Mouse (Mus musculus) hindlimb bud, embryonic 11.5 days (tissue): ENCODE results near the gene Rapgefl1.

Experiments
- DNase-seq: peaks from one replicate; pipeline ENCODE4 v3.0.0-alpha.2; 2012; ENCODE audit warnings: low read depth, low spot score; ENCODE audit errors: extremely low spot score

Gene Rapgefl1

DNA sequence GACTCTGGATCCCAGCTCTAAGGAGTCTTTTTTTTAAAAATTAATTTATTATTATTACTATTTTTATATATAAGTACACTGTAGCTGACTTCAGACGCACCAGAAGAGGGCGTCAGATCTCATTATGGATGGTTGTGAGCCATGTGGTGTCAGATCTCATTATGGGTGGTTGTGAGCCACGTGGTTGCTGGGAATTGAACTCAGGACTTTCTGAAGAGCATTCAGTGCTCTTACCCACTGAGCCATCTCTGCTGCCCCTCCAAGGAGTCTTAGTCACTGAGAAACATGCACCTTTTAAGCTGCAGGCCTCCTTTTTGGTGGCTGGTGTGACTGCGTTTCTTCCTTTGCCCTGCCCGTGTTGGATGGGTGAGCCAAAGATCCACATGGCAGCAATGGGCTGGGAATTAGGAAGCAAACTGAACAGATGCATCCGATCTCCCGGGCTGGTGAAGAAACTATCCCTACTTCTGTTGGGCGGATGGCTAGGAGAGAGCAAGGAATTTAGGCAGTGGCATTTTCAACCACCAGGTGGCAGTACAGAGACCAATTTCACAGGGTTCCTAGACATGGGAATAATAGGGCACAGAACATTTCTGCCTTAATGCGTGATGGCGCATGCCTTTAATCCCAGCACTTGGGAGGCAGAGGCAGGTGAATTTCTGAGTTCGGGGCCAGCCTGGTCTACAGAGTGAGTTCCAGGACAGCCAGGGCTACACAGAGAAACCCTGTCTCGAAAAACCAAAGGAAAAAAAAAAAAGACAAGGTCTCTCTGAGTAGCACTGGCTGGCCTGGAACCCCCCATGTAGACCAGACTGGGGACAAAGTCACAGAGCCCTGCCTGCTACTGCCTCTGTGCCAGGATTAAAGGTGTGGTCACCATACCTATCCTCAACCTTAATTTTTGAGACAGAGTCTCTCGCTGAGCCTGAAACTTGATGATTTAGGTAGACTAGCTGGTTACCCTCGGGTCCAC is 22.5 kb downstream of the Rapgefl1 start:
- peak; percentile 96 for DNase-seq

DNA sequence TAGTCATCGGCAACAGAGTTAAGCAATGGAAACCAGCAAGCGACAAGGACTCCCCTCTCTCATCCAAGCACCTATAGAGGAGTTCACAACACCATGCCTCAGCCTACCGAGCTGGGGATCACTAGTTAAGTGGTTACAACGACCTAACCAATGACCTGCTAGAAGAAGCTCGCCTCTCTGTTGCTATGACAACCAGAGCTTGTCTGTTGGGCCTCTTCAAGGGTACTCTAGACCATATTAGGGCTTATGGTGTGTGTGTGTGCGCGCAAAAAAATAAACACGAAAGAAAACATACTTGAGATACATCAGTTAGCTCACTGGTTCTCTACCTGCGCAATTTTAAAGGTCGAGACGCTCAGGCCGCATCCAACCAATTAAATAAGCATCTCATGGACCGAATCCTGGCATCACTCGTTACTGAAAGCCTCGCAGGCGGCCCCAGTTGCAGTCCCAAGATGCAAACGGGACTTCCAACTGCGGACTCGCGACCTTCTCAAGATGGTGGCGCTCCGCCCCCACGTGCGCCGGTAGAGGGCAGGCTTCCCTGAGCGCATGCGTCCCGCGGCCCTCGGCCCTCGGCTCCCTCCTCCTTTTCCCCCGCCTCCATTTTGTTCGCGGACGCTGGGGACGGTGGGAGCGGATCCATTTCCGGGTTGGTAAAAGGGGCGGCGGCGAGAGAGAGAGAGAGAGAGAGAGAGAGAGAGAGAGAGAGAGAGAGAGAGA is 26.6 kb downstream of the Rapgefl1 start, which contains the start of gene Wipf2:
Gene Wipf2, plus strand, starts transcription at position 611 of the 723 bp plus-strand sequence.
- peak; percentile 69 for DNase-seq

DNA sequence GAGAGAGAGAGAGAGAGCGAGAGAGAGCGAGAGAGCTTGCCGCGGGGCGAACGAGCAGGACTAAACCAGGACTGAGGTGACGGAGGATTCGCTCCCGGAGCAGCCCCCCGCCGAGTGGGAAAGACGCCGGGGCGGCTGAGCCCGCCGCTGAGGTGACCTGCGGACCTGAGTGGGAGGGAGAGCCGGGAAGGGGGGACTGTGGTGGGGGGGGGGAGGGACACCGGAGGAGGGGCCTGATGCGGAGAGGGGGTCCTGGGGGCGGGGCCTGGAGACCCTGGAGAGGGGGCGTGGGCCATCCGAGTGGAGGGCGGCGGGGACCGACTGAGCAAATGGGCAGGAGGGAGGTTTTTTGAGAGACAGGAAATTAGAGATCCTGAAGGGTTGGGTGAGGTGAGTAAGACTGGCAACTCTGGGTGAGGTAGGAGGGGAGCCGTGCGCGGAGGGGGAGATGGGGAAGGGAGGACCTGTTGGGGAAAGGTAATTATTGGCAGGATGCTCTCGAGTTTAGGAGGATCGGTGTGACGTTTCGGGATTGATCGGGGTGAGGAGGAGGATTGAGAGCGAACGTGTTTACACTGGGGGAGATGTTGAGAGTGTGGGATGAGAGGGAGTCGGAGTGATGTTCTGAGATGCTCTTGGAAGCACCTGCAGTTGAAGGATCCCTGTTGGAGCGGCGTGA is 27.3 kb downstream of the Rapgefl1 start:
- DNase-seq, result no peak

DNA sequence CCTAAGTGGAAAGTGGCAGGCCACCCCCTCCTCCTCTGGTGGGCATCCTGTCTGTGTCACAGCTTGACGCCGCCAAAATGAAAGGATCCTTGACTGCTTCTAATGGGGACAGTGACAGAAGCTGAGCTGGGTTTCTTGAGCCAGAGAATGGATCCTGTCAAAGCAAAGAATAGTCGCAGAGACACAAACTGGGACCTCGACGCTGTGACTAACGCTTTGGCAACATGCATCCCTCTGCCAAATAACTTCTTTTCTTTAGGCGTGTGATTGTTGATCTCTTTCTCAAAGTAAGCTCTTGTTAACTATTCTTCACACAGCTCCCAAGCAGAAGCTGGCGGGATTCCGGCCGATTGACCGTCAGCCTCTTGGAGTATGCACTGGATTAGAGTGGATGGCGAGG is 30.7 kb downstream of the Rapgefl1 start:
- DNase-seq, result no peak

DNA sequence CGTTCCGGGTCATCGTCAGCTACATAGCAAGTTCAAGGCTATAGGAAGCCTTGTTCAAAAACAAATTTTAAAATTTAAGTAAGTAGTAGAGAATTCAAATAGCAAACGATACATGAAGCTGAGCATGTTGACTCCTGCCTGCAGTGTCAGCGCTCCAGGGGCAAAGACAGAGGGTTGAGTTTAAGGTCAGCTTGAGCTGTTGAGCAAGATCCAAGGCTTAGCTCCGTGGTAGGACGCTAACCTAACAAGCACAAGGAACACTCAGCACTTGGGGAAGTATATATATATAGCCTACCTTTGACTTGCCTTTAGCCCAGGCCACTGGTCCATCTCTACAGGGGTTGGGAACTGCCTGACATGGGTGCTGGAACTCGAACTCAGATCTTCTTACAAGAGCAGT is 33.3 kb downstream of the Rapgefl1 start:
- no peak for DNase-seq

DNA sequence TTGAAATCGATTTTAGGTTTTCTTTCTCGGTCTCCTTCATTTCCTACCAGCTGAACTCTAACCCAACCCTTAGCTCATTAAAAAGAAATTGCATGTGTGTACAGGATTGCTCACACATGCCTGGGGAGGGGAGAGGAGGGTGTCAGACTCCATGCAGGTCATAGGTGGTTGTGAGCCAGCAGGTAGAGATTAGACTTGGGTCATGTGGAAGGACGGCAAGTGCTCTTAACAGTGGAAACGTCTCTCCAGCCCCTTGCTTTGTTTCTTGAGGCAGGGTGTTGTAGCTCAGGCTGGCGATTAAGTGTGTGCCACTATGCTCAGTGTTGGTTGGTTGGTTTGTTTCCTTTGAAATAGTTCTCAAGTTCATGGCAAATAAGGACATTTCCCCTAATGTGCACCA is 34.2 kb downstream of the Rapgefl1 start:
- no peak for DNase-seq

DNA sequence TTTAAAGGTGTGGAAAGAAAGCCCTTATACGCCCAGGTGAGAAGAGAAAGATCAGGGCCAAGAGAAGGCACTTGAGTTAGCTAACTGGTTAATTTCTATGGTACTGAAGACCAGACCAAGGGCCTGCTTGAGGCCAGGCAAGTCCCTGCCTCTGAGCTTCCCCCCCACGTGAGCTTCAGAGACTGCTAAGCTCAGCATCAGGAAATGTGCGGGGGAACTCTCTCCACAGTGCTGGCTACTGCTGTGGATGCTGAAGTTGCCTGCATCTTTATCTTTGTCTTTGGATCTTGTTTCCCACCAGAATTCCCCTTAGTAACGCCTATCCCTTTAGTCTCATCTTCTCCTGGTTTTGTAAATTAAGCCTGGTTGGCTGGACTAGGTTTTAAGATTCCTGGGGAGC is 34.8 kb downstream of the Rapgefl1 start:
- DNase-seq, result no peak

DNA sequence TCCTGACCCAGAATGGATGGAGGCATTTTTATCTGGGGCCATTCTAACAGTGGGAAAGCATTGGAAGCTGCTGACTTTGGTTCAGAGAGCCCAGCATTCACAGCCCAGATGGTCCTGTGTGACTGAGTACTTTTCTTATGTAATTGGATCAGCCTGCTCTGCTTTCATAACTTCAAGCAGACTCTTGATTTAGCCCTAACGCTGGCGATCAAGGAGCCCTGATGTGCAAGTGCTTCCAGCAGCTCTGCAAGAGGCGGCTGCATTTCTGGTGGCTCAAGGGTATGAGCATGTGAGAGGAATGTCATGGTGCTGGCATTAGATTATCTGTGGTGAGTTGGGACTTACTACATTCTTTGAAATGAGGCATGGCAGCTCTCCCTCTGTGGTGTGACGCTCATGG is 35.5 kb downstream of the Rapgefl1 start:
- no peak for DNase-seq

DNA sequence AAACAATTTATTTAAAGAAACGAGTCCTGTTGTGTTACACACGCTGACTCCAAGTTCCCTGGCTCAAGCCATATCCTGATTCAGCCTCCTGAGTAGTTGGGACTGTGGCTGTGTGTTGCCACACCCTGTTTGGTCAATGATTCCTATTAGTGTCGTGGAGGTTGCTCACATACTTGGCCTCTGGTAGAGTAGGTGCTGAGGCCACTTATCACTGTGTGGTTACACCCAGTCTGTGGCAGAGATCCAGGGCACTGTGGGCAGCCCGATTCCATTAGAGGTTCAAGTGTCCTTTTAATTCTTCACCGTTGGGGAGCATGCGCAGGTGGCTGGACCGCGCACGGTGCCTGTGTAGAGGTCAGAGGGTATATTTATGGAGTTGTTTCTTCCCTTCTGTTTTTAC is 37.3 kb downstream of the Rapgefl1 start:
- DNase-seq, result no peak

DNA sequence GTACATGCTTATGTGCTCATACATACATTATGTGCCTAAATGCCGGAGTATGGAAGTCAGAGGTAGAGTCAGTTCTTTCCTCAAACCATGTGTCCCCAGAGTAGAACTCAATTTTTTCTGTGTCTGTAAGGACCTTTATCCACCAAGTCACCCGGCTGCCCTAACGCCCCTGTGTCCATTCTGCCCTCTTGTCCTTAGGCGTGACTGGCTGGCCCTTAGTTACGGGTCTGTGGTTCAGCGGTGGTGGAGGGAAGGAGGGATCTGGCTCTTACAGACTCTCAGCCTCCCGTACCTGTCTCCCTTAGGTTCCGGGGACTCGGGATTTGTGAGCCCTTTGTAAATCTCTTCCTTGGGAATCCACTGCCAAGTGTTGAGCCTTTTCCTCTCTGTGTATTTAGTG is 40.4 kb downstream of the Rapgefl1 start:
- DNase-seq, result no peak

DNA sequence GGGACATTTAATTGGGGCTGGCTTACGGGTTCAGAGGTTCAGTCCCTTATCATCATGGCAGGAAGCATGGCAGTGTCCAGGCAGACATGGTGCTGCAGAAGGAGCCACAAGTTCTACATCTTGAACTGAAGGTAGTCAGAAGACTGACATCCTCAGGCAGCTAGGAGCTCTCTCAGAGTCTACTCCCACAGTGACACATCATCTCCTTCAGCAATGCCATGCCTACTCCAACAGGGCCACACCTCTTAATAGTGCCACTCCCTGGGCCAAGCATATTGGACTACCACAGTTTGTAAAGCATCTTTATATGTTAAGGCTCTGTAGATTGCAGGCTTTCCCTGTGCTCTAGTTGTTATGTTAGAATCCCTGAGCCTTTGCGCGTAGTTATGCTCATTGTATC is 51.1 kb downstream of the Rapgefl1 start:
- DNase-seq, result no peak

DNA sequence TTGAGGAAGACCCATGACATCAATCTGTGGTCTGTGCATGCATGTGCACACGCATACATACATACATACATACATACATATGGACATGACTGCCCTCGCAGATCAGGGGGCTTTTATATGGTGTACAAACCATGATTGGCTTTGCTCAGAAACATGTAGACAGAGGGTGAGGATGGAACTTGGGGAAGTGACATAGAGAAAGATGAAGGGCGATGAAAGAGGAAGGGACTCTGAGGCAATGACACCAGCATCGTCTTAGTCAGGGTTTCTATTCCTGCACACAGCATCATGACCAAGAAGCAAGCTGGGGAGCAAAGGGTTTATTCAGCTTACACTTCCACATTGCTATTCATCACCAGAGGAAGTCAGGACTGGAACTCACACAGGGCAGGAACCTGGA is 52.5 kb downstream of the Rapgefl1 start:
- DNase-seq, result no peak

DNA sequence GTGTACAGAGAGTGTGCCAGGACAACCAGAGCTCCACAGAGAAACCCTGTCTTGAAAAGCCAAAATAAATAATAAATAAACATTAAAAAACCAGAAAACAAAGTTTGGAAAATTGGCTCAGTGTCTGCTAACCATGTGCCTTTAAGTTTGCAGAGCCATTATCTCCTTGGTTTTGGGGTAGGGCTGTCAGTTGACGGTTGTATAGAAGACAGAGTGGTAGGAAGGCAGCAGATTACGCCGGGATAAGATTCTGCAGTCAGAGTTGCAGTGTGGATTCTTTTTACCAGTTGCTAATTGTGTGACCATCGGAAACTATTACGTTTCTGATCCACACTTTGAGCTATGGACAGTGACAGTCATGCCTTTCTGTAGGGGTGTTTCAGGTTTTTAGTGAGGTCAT is 53.4 kb downstream of the Rapgefl1 start:
- no peak for DNase-seq

DNA sequence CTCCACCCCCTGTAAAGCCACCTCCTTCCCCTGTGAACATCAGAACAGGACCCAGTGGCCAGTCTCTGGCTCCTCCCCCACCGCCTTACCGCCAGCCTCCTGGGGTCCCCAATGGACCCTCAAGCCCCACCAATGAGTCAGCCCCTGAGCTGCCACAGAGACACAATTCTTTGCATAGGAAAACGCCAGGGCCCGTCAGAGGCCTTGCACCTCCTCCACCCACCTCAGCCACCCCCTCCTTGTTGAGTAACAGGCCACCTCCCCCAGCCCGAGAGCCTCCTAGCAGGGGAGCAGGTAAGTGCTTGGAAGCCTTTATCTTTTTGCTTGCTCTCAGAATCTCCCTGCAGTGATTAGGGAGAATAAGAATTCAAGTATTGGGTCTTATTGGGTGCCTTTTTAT is 55.8 kb downstream of the Rapgefl1 start:
- DNase-seq, result no peak

DNA sequence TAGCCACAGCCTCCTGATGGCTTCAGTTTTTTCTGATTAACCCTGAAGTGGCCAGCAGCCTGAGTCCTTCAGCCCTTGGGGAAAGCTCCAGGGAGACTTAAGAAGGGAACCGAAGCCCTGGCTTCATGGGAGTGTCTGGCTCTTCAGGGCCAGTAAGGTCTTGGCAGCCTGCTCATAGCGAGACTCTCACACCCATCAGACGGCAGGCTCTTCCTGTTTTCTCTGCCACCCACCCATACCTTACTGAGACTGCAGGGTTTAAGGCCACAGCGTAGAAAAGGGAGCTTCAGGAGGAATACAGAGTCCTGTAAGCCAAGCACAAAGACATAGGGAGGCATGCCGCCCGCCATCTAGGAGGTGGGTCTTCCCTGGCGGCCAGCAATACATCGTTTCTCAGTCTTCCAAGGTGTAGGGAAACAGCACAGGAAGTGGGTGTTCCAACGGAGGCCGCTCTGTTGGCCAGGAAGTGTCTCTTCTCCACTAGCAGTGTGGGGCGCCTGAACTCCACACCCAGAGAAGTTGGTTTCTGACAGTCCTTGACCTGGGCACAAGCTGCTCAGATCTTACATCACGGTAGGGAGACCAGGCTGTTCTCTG is 64.0 kb downstream of the Rapgefl1 start:
- DNase-seq, result no peak

DNA sequence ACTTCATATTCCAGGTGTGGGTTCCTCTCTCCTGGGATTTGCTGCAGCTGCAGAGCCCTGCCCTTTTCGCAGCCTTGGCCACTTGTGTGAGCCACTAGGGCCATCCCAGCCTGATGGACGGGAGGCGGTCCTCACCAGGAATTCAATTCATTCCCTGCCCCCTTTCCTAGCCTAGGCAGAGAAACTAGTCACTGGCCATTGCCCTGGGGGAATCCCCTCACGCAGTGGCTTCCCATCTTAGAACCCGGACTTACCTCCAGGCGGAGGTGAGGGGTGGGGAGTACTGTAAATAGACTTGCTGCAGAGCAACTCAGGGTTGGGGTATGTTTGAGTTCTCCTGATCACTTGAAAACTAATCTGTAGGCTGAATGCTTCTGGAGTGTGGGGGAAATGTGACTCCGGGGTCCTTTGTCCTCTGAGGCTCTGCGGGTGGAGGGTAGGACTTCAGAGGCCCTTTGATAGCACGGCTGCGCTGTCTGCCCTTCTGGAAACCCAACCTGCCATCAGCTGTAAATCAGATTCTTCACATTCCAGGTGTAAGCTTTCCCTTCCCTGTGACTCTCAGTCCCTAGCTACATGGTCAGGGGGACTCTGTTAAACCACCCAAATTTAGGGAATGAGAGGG is 66.1 kb downstream of the Rapgefl1 start:
- no peak for DNase-seq
